In genomic region chr4:148481557-148482168, GRCm38 (mm10) we compare ENCODE assay signal across 24 mouse cellular contexts. TPM values are rescaled to one million over a fixed set of nuclear protein-coding genes. Genes with fewer than 3 reads are reported as not detected.
A peak's percentile ranks its signal among the peaks of the same experiment; 100 is the strongest.
DNase-seq lines count a peak whose midpoint lies in the region; ATAC-seq and TF ChIP-seq lines count a peak whose summit lies in the region.
"Had no signal": no experiment of that assay in that cellular context is flagged by ENCODE, and none has a peak within 500 bp of the region (broad histone marks: within the 10 kb centered on the region; RNA-seq: fewer than 3 reads in every experiment).

No protein-coding gene starts in this region.

- 0 out of 2 replicates have a peak, but pooled peaks have one; percentile 16 for ATAC-seq in midbrain, embryonic 11.5 days (ENCODE audit: low FRiP score)
- ATAC-seq in midbrain, embryonic 12.5 days (ENCODE audit: low FRiP score, low read depth), result peak; percentile 49
- peak; percentile 76 for ATAC-seq in midbrain, embryonic 16.5 days
- ATAC-seq in stomach, postnatal 0 days (ENCODE audit: low FRiP score, low TSS enrichment), result no peak
- ATAC-seq in forebrain, postnatal 0 days, result no peak
- ATAC-seq: CD4-positive, CD25-positive, alpha-beta regulatory T cell, adult 4 months; forebrain, embryonic 13.5 days had no signal

- TF ChIP-seq CTCF in stomach, postnatal 0 days (IDR thresholded peaks at IDR 0.05; ENCODE audit: low read depth), result no peak
- TF ChIP-seq CTCF in forebrain, postnatal 0 days (IDR thresholded peaks at IDR 0.05; ENCODE audit: low read depth), result no peak

- H3K9me3 ChIP-seq in midbrain, embryonic 11.5 days (ENCODE audit: control insufficient read depth, low read length), result no peaks in the 10 kb centered on the region
- no peaks in the 10 kb centered on the region for H3K9me3 ChIP-seq in midbrain, embryonic 10.5 days (replicated peaks)
- H3K9me3 ChIP-seq in midbrain, embryonic 12.5 days, result no peaks in the 10 kb centered on the region
- no peaks in the 10 kb centered on the region for H3K9me3 ChIP-seq in midbrain, embryonic 16.5 days (replicated peaks; ENCODE audit: control insufficient read depth, low read length, poor library complexity, severe bottlenecking)
- H3K9me3 ChIP-seq in stomach, postnatal 0 days (ENCODE audit: control insufficient read depth, low read length), result no peaks in the 10 kb centered on the region
- no peaks in the 10 kb centered on the region for H3K9me3 ChIP-seq in forebrain, postnatal 0 days (ENCODE audit: low read length)
- H3K9me3 ChIP-seq: embryonic facial prominence, embryonic 12.5 days; forebrain, embryonic 13.5 days; G1E; heart, embryonic 15.5 days; hindbrain, embryonic 10.5 days had no signal

- H3K36me3 ChIP-seq in midbrain, embryonic 11.5 days (ENCODE audit: control insufficient read depth, insufficient read depth, low read length), result peaks cover 27% of the 10 kb centered on the region
- H3K36me3 ChIP-seq in midbrain, embryonic 10.5 days, result peaks cover 98% of the 10 kb centered on the region
- peaks cover 90% of the 10 kb centered on the region for H3K36me3 ChIP-seq in midbrain, embryonic 12.5 days
- H3K36me3 ChIP-seq in midbrain, embryonic 16.5 days (ENCODE audit: control insufficient read depth, insufficient read depth, low read length), result peaks cover 53% of the 10 kb centered on the region
- H3K36me3 ChIP-seq in stomach, postnatal 0 days (ENCODE audit: control insufficient read depth, insufficient read depth, low read length), result peaks cover 47% of the 10 kb centered on the region
- H3K36me3 ChIP-seq in forebrain, postnatal 0 days (ENCODE audit: insufficient read depth), result peaks cover 93% of the 10 kb centered on the region

- no peak overlapping the region for H3K9ac ChIP-seq in midbrain, embryonic 11.5 days (ENCODE audit: low read length)
- no peak overlapping the region for H3K9ac ChIP-seq in midbrain, embryonic 12.5 days (replicated peaks)
- no peak overlapping the region for H3K9ac ChIP-seq in midbrain, embryonic 16.5 days (ENCODE audit: low read depth, low read length)
- no peak overlapping the region for H3K9ac ChIP-seq in stomach, postnatal 0 days (ENCODE audit: low read length)
- H3K9ac ChIP-seq in forebrain, postnatal 0 days, result no peak overlapping the region
- H3K9ac ChIP-seq: embryonic facial prominence, embryonic 12.5 days; forebrain, embryonic 13.5 days; heart, embryonic 15.5 days; hindbrain, embryonic 14.5 days had no signal

- H3K27me3 ChIP-seq in midbrain, embryonic 11.5 days (ENCODE audit: control insufficient read depth, insufficient read depth, low read length), result no peaks in the 10 kb centered on the region
- no peaks in the 10 kb centered on the region for H3K27me3 ChIP-seq in midbrain, embryonic 10.5 days (ENCODE audit: low read depth, poor library complexity, severe bottlenecking)
- no peaks in the 10 kb centered on the region for H3K27me3 ChIP-seq in midbrain, embryonic 12.5 days
- H3K27me3 ChIP-seq in midbrain, embryonic 16.5 days (ENCODE audit: control insufficient read depth, insufficient read depth, low read depth, low read length), result no peaks in the 10 kb centered on the region
- no peaks in the 10 kb centered on the region for H3K27me3 ChIP-seq in stomach, postnatal 0 days (ENCODE audit: control insufficient read depth, insufficient read depth, low read length)
- H3K27me3 ChIP-seq in forebrain, postnatal 0 days (ENCODE audit: insufficient read depth, low read length), result no peaks in the 10 kb centered on the region
- H3K27me3 ChIP-seq: embryonic facial prominence, embryonic 12.5 days; forebrain, embryonic 13.5 days; heart, embryonic 15.5 days had no signal

- TF ChIP-seq EP300 in stomach, postnatal 0 days (optimal IDR thresholded peaks at IDR 0.05), result no peak

- no peaks in the 10 kb centered on the region for H3K4me1 ChIP-seq in midbrain, embryonic 11.5 days (ENCODE audit: control insufficient read depth, insufficient read depth, low read length)
- no peaks in the 10 kb centered on the region for H3K4me1 ChIP-seq in midbrain, embryonic 10.5 days
- H3K4me1 ChIP-seq in midbrain, embryonic 12.5 days, result no peaks in the 10 kb centered on the region
- no peaks in the 10 kb centered on the region for H3K4me1 ChIP-seq in midbrain, embryonic 16.5 days (ENCODE audit: control insufficient read depth, insufficient read depth, low read length)
- no peaks in the 10 kb centered on the region for H3K4me1 ChIP-seq in stomach, postnatal 0 days (replicated peaks; ENCODE audit: control insufficient read depth, insufficient read depth)
- H3K4me1 ChIP-seq in forebrain, postnatal 0 days (ENCODE audit: insufficient read depth), result no peaks in the 10 kb centered on the region
- H3K4me1 ChIP-seq: embryonic facial prominence, embryonic 12.5 days; forebrain, embryonic 13.5 days; heart, embryonic 15.5 days; hindbrain, embryonic 10.5 days had no signal

- H3K4me2 ChIP-seq in midbrain, embryonic 11.5 days, result no peak overlapping the region
- H3K4me2 ChIP-seq in midbrain, embryonic 12.5 days (replicated peaks), result no peak overlapping the region
- H3K4me2 ChIP-seq in midbrain, embryonic 16.5 days (ENCODE audit: low read length), result no peak overlapping the region
- no peak overlapping the region for H3K4me2 ChIP-seq in stomach, postnatal 0 days (replicated peaks; ENCODE audit: low read depth)
- H3K4me2 ChIP-seq in forebrain, postnatal 0 days (ENCODE audit: low read depth), result no peak overlapping the region
- H3K4me2 ChIP-seq: embryonic facial prominence, embryonic 12.5 days; forebrain, embryonic 13.5 days; heart, embryonic 11.5 days; heart, embryonic 15.5 days; hindbrain, embryonic 14.5 days had no signal

- 90% methylated on average over 2 of the region's 2 CpGs for WGBS in midbrain, embryonic 11.5 days
- 88% methylated on average over 2 of the region's 2 CpGs for WGBS in midbrain, embryonic 10.5 days
- WGBS in midbrain, embryonic 12.5 days, result 82% methylated on average over 2 of the region's 2 CpGs
- WGBS in midbrain, embryonic 16.5 days, result 54% methylated on average over 2 of the region's 2 CpGs
- 69% methylated on average over 2 of the region's 2 CpGs for WGBS in stomach, postnatal 0 days
- WGBS in forebrain, postnatal 0 days, result 84% methylated on average over 2 of the region's 2 CpGs

- H3K4me3 ChIP-seq in midbrain, embryonic 11.5 days (ENCODE audit: low read depth, low read length), result no peak overlapping the region
- H3K4me3 ChIP-seq in midbrain, embryonic 10.5 days, result no peak overlapping the region
- H3K4me3 ChIP-seq in midbrain, embryonic 12.5 days, result no peak overlapping the region
- no peak overlapping the region for H3K4me3 ChIP-seq in midbrain, embryonic 16.5 days (ENCODE audit: low read depth, low read length)
- no peak overlapping the region for H3K4me3 ChIP-seq in stomach, postnatal 0 days (ENCODE audit: low read depth, low read length)
- H3K4me3 ChIP-seq in forebrain, postnatal 0 days (ENCODE audit: low read depth, low read length), result no peak overlapping the region
- H3K4me3 ChIP-seq: embryonic facial prominence, embryonic 12.5 days; forebrain, embryonic 13.5 days; heart, adult 2 months; heart, embryonic 15.5 days; hindbrain, embryonic 10.5 days had no signal

- no peak overlapping the region for H3K27ac ChIP-seq in midbrain, embryonic 11.5 days (ENCODE audit: low read depth, low read length)
- no peak overlapping the region for H3K27ac ChIP-seq in midbrain, embryonic 10.5 days (replicated peaks)
- no peak overlapping the region for H3K27ac ChIP-seq in midbrain, embryonic 12.5 days (replicated peaks)
- no peak overlapping the region for H3K27ac ChIP-seq in midbrain, embryonic 16.5 days (ENCODE audit: low read length)
- no peak overlapping the region for H3K27ac ChIP-seq in stomach, postnatal 0 days (replicated peaks)
- no peak overlapping the region for H3K27ac ChIP-seq in forebrain, postnatal 0 days (ENCODE audit: low read depth, low read length)
- H3K27ac ChIP-seq: embryonic facial prominence, embryonic 12.5 days; forebrain, embryonic 13.5 days; heart, adult 2 months; heart, embryonic 15.5 days; hindbrain, embryonic 10.5 days; hindbrain, embryonic 14.5 days had no signal

- DNase-seq in midbrain, embryonic 11.5 days (ENCODE audit: low spot score, missing footprints), result no peak
- no peak for DNase-seq in midbrain, embryonic 10.5 days (ENCODE audit: low spot score)
- no peak for DNase-seq in stomach, postnatal 0 days (ENCODE audit: low spot score)
- no peak for DNase-seq in forebrain, postnatal 0 days
- DNase-seq: adrenal gland, adult 8-10 months; adrenal gland, postnatal 36 days; B cell, adult 2 months; cerebellum, adult 11 months; cerebellum, adult 8-10 months; cerebellum, postnatal 14 days; embryo, embryonic 11 days; gastrocnemius, postnatal 10 days; heart, adult 2 months had no signal

RNA-seq across cellular contexts. Expression of gene Angptl7, which starts 18.6 kb away (rescaled TPM):
- 0.14 and 0.22 TPM in 2 replicates for polyA plus RNA-seq in midbrain, embryonic 11.5 days (2014; fragmentation: Nextera tagmentation; extraction: Ambion mirVana)
- 0.16 and 0.21 TPM in 2 replicates for polyA plus RNA-seq in midbrain, embryonic 10.5 days (2016; fragmentation: Nextera tagmentation; extraction: Ambion mirVana)
- 0.27 and 0.51 TPM in 2 replicates for polyA plus RNA-seq in midbrain, embryonic 12.5 days (2016; fragmentation: Nextera tagmentation; extraction: Ambion mirVana)
- polyA plus RNA-seq in midbrain, embryonic 16.5 days (2015; fragmentation: Nextera tagmentation; extraction: Ambion mirVana), result 0.34 and 0.43 TPM in 2 replicates
- 1.2 and 1.3 TPM in 2 replicates for polyA plus RNA-seq in stomach, postnatal 0 days (2015; fragmentation: Nextera tagmentation; extraction: Ambion mirVana)
- 0.52 TPM in 1 of 2 replicates, not detected in the other for total RNA-seq in forebrain, postnatal 0 days (2014; rRNA removed)
- polyA plus RNA-seq in forebrain, postnatal 0 days (2015; fragmentation: Nextera tagmentation; extraction: Ambion mirVana), result 0.21 and 0.33 TPM in 2 replicates
- total RNA-seq: common myeloid progenitor, adult 5-6 weeks had no signal
- polyA plus RNA-seq: G1E had no signal

RNA-seq across cellular contexts. Expression of gene Mtor, which starts 33.3 kb away (rescaled TPM):
- 30.5 and 30.9 TPM in 2 replicates for polyA plus RNA-seq in midbrain, embryonic 11.5 days (2014; fragmentation: Nextera tagmentation; extraction: Ambion mirVana)
- polyA plus RNA-seq in midbrain, embryonic 10.5 days (2016; fragmentation: Nextera tagmentation; extraction: Ambion mirVana), result 20.8 and 25.6 TPM in 2 replicates
- 33.3 and 35.4 TPM in 2 replicates for polyA plus RNA-seq in midbrain, embryonic 12.5 days (2016; fragmentation: Nextera tagmentation; extraction: Ambion mirVana)
- polyA plus RNA-seq in midbrain, embryonic 16.5 days (2015; fragmentation: Nextera tagmentation; extraction: Ambion mirVana), result 23.0 and 24.4 TPM in 2 replicates
- 14.7 and 15.4 TPM in 2 replicates for polyA plus RNA-seq in stomach, postnatal 0 days (2015; fragmentation: Nextera tagmentation; extraction: Ambion mirVana)
- total RNA-seq in forebrain, postnatal 0 days (2014; rRNA removed), result 35.2 and 43.6 TPM in 2 replicates
- polyA plus RNA-seq in forebrain, postnatal 0 days (2015; fragmentation: Nextera tagmentation; extraction: Ambion mirVana), result 27.7 and 28.0 TPM in 2 replicates

RNA-seq across cellular contexts. Expression of gene Ubiad1, which starts 37.1 kb away (rescaled TPM):
- 15.5 and 15.8 TPM in 2 replicates for polyA plus RNA-seq in midbrain, embryonic 11.5 days (2014; fragmentation: Nextera tagmentation; extraction: Ambion mirVana)
- 26.2 and 28.3 TPM in 2 replicates for polyA plus RNA-seq in midbrain, embryonic 10.5 days (2016; fragmentation: Nextera tagmentation; extraction: Ambion mirVana)
- polyA plus RNA-seq in midbrain, embryonic 12.5 days (2016; fragmentation: Nextera tagmentation; extraction: Ambion mirVana), result 20.5 and 21.1 TPM in 2 replicates
- polyA plus RNA-seq in midbrain, embryonic 16.5 days (2015; fragmentation: Nextera tagmentation; extraction: Ambion mirVana), result 19.8 and 20.5 TPM in 2 replicates
- polyA plus RNA-seq in stomach, postnatal 0 days (2015; fragmentation: Nextera tagmentation; extraction: Ambion mirVana), result 9.5 and 10.3 TPM in 2 replicates
- total RNA-seq in forebrain, postnatal 0 days (2014; rRNA removed), result 13.6 and 18.7 TPM in 2 replicates
- polyA plus RNA-seq in forebrain, postnatal 0 days (2015; fragmentation: Nextera tagmentation; extraction: Ambion mirVana), result 11.7 and 12.2 TPM in 2 replicates

Comparison
In these comparisons a context has a peak if more than half of its experiments do, and no peak if none do; other contexts are left out.
1. ATAC-seq: peak in midbrain, embryonic 11.5 days (single experiment), midbrain, embryonic 12.5 days (single experiment) and midbrain, embryonic 16.5 days (single experiment); none in stomach, postnatal 0 days (single experiment) and forebrain, postnatal 0 days (single experiment).